Mouse (Mus musculus): ENCODE measurements around the gene Wdr20.

GRCm38 (mm10) chr12:110830293-110831024 is 92.7 kb downstream of the Wdr20 start:
- TF ChIP-seq ZMIZ1 (IDR thresholded peaks at IDR 0.05; ENCODE audit: low read depth, low read length) (no peak), POLR2A (IDR thresholded peaks at IDR 0.05; ENCODE audit: control insufficient read depth in 1 of 2, insufficient read depth in 1 of 2, low read depth in 1 of 2, low read length in 2 of 2, poor library complexity in 1 of 2) (no peak), TCF12 (IDR thresholded peaks at IDR 0.05; ENCODE audit: low read depth, low read length) (no peak), GABPA (IDR thresholded peaks at IDR 0.05; ENCODE audit: low read depth, low read length) (no peak), MXI1 (IDR thresholded peaks at IDR 0.05; ENCODE audit: low read depth, low read length) (no peak), CTCF (IDR thresholded peaks at IDR 0.05 in 2 of 3, conservative IDR thresholded peaks at IDR 0.05 in 1 of 3; ENCODE audit: control insufficient read depth in 1 of 3, insufficient read depth in 1 of 3, low read depth in 2 of 3, low read length in 3 of 3, poor library complexity in 1 of 3, severe bottlenecking in 1 of 3) (no peak), SIN3A (IDR thresholded peaks at IDR 0.05; ENCODE audit: low read length) (no peak), USF1 (IDR thresholded peaks at IDR 0.05; ENCODE audit: low read depth, low read length) (no peak)

Measured in MEL (cell line).